Mouse (Mus musculus): ENCODE results near the gene Wnk3. TPM values are rescaled to one million over a fixed set of nuclear protein-coding genes. Genes with fewer than 3 reads are reported as not detected.

Gene Wnk3
- polyA plus RNA-seq, 2 experiments = 2.6 to 3.2 TPM

GRCm38 (mm10) chrX:151344501-151344984 lies 146.7 kb downstream of the Wnk3 start:
- H3K4me2 ChIP-seq (replicated peaks; ENCODE audit: low read depth, low read length, severe bottlenecking) = peak overlapping the region; percentile 61
- H3K4me1 ChIP-seq (ENCODE audit: control insufficient read depth, insufficient read depth, low read length) = no peaks in the 10 kb centered on the region
- 0 out of 2 replicates have a peak, but pooled peaks have one; percentile 8 for ATAC-seq (ENCODE audit: low FRiP score, low read depth)
- H3K4me3 ChIP-seq (replicated peaks; ENCODE audit: low read length) = peak overlapping the region; percentile 55
- H3K27ac ChIP-seq (replicated peaks; ENCODE audit: low read depth, low read length) = peak overlapping the region; percentile 58
- no peak for TF ChIP-seq POLR2A (IDR thresholded peaks at IDR 0.05; ENCODE audit: borderline replicate concordance, extremely low read depth, insufficient read depth, insufficient read length)
- 34% methylated on average over 15 of the region's 33 CpGs for WGBS
- peaks cover 4% of the 10 kb centered on the region; the same call in 1 of the 2 replicates for H3K27me3 ChIP-seq (ENCODE audit: control insufficient read depth, insufficient read depth, low read length)
- H3K9me3 ChIP-seq (ENCODE audit: control insufficient read depth, low read length) = no peaks in the 10 kb centered on the region
- no peaks in the 10 kb centered on the region for H3K36me3 ChIP-seq (ENCODE audit: control insufficient read depth, insufficient read depth, low read length)
- no peak for DNase-seq (ENCODE audit: low spot score)
- H3K9ac ChIP-seq (ENCODE audit: low read depth, low read length, severe bottlenecking) = peak overlapping the region; percentile 60

DNA sequence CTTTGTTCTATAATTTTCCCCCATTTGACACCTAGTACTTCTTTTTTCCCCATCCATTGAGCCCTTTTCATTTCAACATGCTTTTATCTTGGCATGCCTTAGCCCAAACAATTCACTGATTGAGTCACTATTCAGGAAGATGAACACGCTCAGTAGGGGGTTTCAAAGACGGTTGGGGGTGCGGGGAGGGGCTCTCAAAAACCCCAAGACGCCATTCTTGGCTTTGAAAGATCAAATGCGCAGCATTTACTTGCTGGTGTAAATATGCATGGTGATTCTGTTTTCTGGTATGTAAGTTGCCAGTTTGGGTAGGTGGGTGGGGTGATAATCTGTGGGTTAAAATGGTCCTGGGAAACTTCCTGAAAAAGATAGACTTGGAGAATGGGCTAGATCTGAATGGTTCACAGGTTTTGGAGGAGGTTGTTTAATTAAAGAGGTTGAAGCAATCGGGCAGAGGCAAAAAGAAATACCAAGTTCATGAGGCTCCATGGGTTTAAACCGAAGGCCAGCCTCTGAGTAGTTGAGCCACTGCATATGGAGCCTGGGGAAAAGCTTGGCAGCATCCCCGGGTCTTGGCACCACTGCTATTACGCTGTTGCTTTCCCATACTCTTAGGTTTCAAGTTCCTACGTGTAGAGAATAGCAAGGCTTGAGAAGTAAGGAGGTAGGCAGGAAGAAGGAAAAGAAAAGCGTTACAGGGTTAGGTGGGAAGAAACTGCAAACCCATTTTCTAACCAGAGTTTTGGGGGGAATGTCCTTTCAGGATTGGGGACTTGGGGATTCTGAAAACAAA lies 147.7 kb downstream of the Wnk3 start:
- H3K27ac ChIP-seq (replicated peaks; ENCODE audit: low read depth, low read length) = no peak overlapping the region
- TF ChIP-seq POLR2A (IDR thresholded peaks at IDR 0.05; ENCODE audit: borderline replicate concordance, extremely low read depth, insufficient read depth, insufficient read length) = no peak
- peak overlapping the region; percentile 61 for H3K4me2 ChIP-seq (replicated peaks; ENCODE audit: low read depth, low read length, severe bottlenecking)
- peak overlapping the region; percentile 12; the same call in 1 of the 2 replicates for H3K9ac ChIP-seq (ENCODE audit: low read depth, low read length, severe bottlenecking)
- 35% methylated on average over 11 of the region's 11 CpGs for WGBS
- H3K27me3 ChIP-seq (ENCODE audit: control insufficient read depth, insufficient read depth, low read length) = peaks cover 4% of the 10 kb centered on the region; the same call in 1 of the 2 replicates
- DNase-seq (ENCODE audit: low spot score) (peak; percentile 28), ATAC-seq (ENCODE audit: low FRiP score, low read depth) (no peak)
- no peaks in the 10 kb centered on the region for H3K4me1 ChIP-seq (ENCODE audit: control insufficient read depth, insufficient read depth, low read length)
- peak overlapping the region; percentile 55 for H3K4me3 ChIP-seq (replicated peaks; ENCODE audit: low read length)
- H3K9me3 ChIP-seq (ENCODE audit: control insufficient read depth, low read length) = no peaks in the 10 kb centered on the region
- no peaks in the 10 kb centered on the region for H3K36me3 ChIP-seq (ENCODE audit: control insufficient read depth, insufficient read depth, low read length)

DNA sequence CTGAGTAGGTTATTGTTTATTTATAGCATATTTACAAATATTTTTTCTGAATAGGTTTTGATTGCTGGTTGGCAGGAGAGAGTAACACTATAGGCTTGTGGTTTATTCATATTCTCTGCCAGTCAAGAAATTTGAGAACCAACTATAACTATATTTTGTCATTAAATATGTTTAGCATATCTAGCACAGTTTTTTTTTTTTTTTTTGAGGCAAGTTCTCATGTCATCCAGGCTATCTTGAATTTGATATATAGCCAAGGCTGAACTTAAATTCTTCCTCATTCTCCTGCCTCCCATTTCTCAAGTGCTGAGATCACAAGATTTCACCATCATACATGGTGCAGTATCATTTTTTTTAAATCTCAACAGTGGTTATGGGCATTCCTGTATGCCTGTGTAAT lies 149.4 kb downstream of the Wnk3 start:
- H3K4me3 ChIP-seq (replicated peaks; ENCODE audit: low read length) = no peak overlapping the region
- no peak for DNase-seq (ENCODE audit: low spot score)
- no peaks in the 10 kb centered on the region for H3K4me1 ChIP-seq (ENCODE audit: control insufficient read depth, insufficient read depth, low read length)
- H3K27ac ChIP-seq (replicated peaks; ENCODE audit: low read depth, low read length) = no peak overlapping the region
- no peaks in the 10 kb centered on the region for H3K36me3 ChIP-seq (ENCODE audit: control insufficient read depth, insufficient read depth, low read length)
- ATAC-seq (ENCODE audit: low FRiP score, low read depth) = no peak
- H3K9me3 ChIP-seq (ENCODE audit: control insufficient read depth, low read length) = no peaks in the 10 kb centered on the region
- no peak for TF ChIP-seq POLR2A (IDR thresholded peaks at IDR 0.05; ENCODE audit: borderline replicate concordance, extremely low read depth, insufficient read depth, insufficient read length)
- peaks cover 4% of the 10 kb centered on the region; the same call in 1 of the 2 replicates for H3K27me3 ChIP-seq (ENCODE audit: control insufficient read depth, insufficient read depth, low read length)
- H3K9ac ChIP-seq (ENCODE audit: low read depth, low read length, severe bottlenecking) = no peak overlapping the region
- no peak overlapping the region for H3K4me2 ChIP-seq (replicated peaks; ENCODE audit: low read depth, low read length, severe bottlenecking)

- WGBS = 73% methylated on average over 5 of the region's 5 CpGs
- H3K4me2 ChIP-seq (replicated peaks; ENCODE audit: low read depth, low read length, severe bottlenecking) = no peak overlapping the region
- H3K4me3 ChIP-seq (replicated peaks; ENCODE audit: low read length) = no peak overlapping the region
- DNase-seq (ENCODE audit: low spot score) = no peak
- H3K4me1 ChIP-seq (ENCODE audit: control insufficient read depth, insufficient read depth, low read length) = no peaks in the 10 kb centered on the region
- H3K9ac ChIP-seq (ENCODE audit: low read depth, low read length, severe bottlenecking) = no peak overlapping the region
- no peak overlapping the region for H3K27ac ChIP-seq (replicated peaks; ENCODE audit: low read depth, low read length)
- H3K9me3 ChIP-seq (ENCODE audit: control insufficient read depth, low read length) = no peaks in the 10 kb centered on the region
- no peak for ATAC-seq (ENCODE audit: low FRiP score, low read depth)
- H3K27me3 ChIP-seq (ENCODE audit: control insufficient read depth, insufficient read depth, low read length) = peaks cover 3% of the 10 kb centered on the region; the same call in 1 of the 2 replicates
- H3K36me3 ChIP-seq (ENCODE audit: control insufficient read depth, insufficient read depth, low read length) = no peaks in the 10 kb centered on the region
- no peak for TF ChIP-seq POLR2A (IDR thresholded peaks at IDR 0.05; ENCODE audit: borderline replicate concordance, extremely low read depth, insufficient read depth, insufficient read length)
These were observed 151.4 kb downstream of the Wnk3 start for GRCm38 (mm10) chrX:151349322-151349721.

Other genes with a start within 250 kb of the Wnk3 start
- 17.2 and 17.6 TPM in 2 replicates for gene Gnl3l, start 180.8 kb upstream of the Wnk3 start, polyA plus RNA-seq (2012; rRNA removed)
- gene Gnl3l, start 180.8 kb upstream of the Wnk3 start, polyA plus RNA-seq (2014; fragmentation: Nextera tagmentation; extraction: Ambion mirVana) = 20.6 and 21.0 TPM in 2 replicates
- 42.8 and 49.9 TPM in 2 replicates for gene Fgd1, start 151.9 kb upstream of the Wnk3 start, polyA plus RNA-seq (2012; rRNA removed)
- gene Fgd1, start 151.9 kb upstream of the Wnk3 start, polyA plus RNA-seq (2014; fragmentation: Nextera tagmentation; extraction: Ambion mirVana) = 15.7 and 18.6 TPM in 2 replicates
- 24.5 and 34.9 TPM in 2 replicates for gene Tsr2, start 101.5 kb upstream of the Wnk3 start, polyA plus RNA-seq (2012; rRNA removed)
- gene Tsr2, start 101.5 kb upstream of the Wnk3 start, polyA plus RNA-seq (2014; fragmentation: Nextera tagmentation; extraction: Ambion mirVana) = 37.9 and 40.3 TPM in 2 replicates
- gene Fam120c, start 146.1 kb downstream of the Wnk3 start, polyA plus RNA-seq (2012; rRNA removed) = 4.8 and 5.3 TPM in 2 replicates
- 4.0 and 5.2 TPM in 2 replicates for gene Fam120c, start 146.1 kb downstream of the Wnk3 start, polyA plus RNA-seq (2014; fragmentation: Nextera tagmentation; extraction: Ambion mirVana)

Data from limb, embryonic 14.5 days (tissue).